Mouse (Mus musculus): ENCODE data around the gene Tysnd1. TPM values are rescaled to one million over a fixed set of nuclear protein-coding genes. Genes with fewer than 3 reads are reported as not detected.

Tysnd1 gene
- total and polyA plus RNA-seq, 2 experiments from 2014 or later: 28.5 to 76.1 TPM

DNA sequence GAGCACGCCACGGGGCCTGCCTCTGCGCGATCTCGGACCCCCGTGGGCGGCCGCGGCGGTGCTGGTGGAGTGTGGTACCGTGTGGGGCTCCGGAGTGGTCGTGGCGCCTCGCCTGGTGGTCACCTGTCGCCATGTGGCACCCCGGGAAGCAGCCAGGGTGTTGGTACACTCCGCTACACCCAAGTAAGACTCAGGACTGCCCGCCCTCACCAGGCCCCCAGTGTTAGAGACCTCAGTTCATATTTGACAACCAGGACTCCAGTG is 1.2 kb downstream of the Tysnd1 start:
- 14% methylated on average over 19 of the region's 19 CpGs for WGBS
- peaks cover 14% of the 10 kb centered on the region for H3K4me1 ChIP-seq (ENCODE audit: insufficient read depth, low read length)
- H3K4me3 ChIP-seq (ENCODE audit: low read depth, low read length): peak overlapping the region; percentile 84
- no peaks in the 10 kb centered on the region for H3K27me3 ChIP-seq (ENCODE audit: insufficient read depth, low read length)
- no peak overlapping the region for H3K27ac ChIP-seq (ENCODE audit: low read depth, low read length)
- H3K36me3 ChIP-seq (ENCODE audit: insufficient read depth, low read length): peaks cover 22% of the 10 kb centered on the region
- no peak for DNase-seq (ENCODE audit: low spot score)
- peak overlapping the region; percentile 100 for H3K4me2 ChIP-seq (ENCODE audit: low read depth, low read length, poor library complexity, severe bottlenecking)
- TF ChIP-seq CTCF (IDR thresholded peaks at IDR 0.05): no peak
- peak overlapping the region; percentile 70 for H3K9ac ChIP-seq (replicated peaks; ENCODE audit: low read length, poor library complexity, severe bottlenecking)
- no peak for ATAC-seq (ENCODE audit: low FRiP score)
- no peaks in the 10 kb centered on the region for H3K9me3 ChIP-seq (ENCODE audit: low read length)

DNA sequence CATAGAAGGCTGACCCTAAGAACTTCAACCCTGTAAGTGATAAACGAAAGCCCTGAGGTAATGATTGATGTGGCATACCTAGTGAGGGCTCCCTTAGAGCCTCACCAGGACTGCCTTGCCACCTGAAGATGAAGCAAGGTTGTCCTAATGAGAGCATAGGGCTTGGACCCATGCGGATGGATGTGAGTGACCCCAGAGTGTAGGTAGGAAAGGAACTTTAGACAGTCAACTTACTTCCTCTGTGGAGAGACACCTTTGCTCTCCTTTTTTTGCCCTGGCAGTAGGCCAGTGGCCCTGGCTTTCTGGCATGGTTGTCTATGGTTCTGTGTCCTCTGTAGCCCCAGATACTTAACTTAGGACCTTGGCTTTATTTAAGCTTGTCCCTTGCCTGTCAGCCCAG is 1.7 kb downstream of the Tysnd1 start:
- H3K27me3 ChIP-seq (ENCODE audit: insufficient read depth, low read length): no peaks in the 10 kb centered on the region
- no peak for DNase-seq (ENCODE audit: low spot score)
- no peak for TF ChIP-seq CTCF (IDR thresholded peaks at IDR 0.05)
- WGBS: 96% methylated on average over 2 of the region's 2 CpGs
- no peak overlapping the region for H3K27ac ChIP-seq (ENCODE audit: low read depth, low read length)
- no peaks in the 10 kb centered on the region for H3K9me3 ChIP-seq (ENCODE audit: low read length)
- no peak for ATAC-seq (ENCODE audit: low FRiP score)
- peaks cover 14% of the 10 kb centered on the region for H3K4me1 ChIP-seq (ENCODE audit: insufficient read depth, low read length)
- peak overlapping the region; percentile 84; the same call in 1 of the 2 replicates for H3K4me3 ChIP-seq (ENCODE audit: low read depth, low read length)
- peak overlapping the region; percentile 100 for H3K4me2 ChIP-seq (ENCODE audit: low read depth, low read length, poor library complexity, severe bottlenecking)
- peaks cover 18% of the 10 kb centered on the region for H3K36me3 ChIP-seq (ENCODE audit: insufficient read depth, low read length)
- no peak overlapping the region for H3K9ac ChIP-seq (replicated peaks; ENCODE audit: low read length, poor library complexity, severe bottlenecking)

DNA sequence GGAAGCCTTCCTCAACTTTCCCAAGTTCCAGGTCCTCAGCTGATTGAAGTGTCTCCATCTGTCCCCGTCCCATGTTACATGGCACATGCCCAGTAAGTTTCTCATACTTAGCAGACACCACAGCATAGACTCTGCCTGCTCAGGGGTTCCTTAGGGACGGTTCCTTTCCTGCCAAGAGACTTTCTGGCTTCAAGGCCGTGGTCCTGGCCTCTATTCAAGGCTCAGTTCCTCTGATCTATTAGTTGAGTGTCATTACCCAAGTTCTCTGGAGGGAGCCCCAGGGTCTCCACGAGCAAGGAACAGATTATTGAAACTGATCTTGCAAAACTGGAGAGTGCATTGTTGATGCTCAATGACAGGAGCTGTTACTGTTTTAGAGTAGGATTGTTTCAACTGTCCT is 9.3 kb downstream of the Tysnd1 start:
- H3K4me3 ChIP-seq (ENCODE audit: low read depth, low read length): no peak overlapping the region
- no peak for DNase-seq (ENCODE audit: low spot score)
- peaks cover 13% of the 10 kb centered on the region for H3K36me3 ChIP-seq (ENCODE audit: insufficient read depth, low read length)
- no peak overlapping the region for H3K9ac ChIP-seq (replicated peaks; ENCODE audit: low read length, poor library complexity, severe bottlenecking)
- no peaks in the 10 kb centered on the region for H3K27me3 ChIP-seq (ENCODE audit: insufficient read depth, low read length)
- H3K4me1 ChIP-seq (ENCODE audit: insufficient read depth, low read length): no peaks in the 10 kb centered on the region
- H3K27ac ChIP-seq (ENCODE audit: low read depth, low read length): no peak overlapping the region
- H3K4me2 ChIP-seq (ENCODE audit: low read depth, low read length, poor library complexity, severe bottlenecking): no peak overlapping the region
- no peak for TF ChIP-seq CTCF (IDR thresholded peaks at IDR 0.05)
- no peak for ATAC-seq (ENCODE audit: low FRiP score)
- H3K9me3 ChIP-seq (ENCODE audit: low read length): no peaks in the 10 kb centered on the region
- WGBS: 80% methylated on average over 4 of the region's 4 CpGs

DNA sequence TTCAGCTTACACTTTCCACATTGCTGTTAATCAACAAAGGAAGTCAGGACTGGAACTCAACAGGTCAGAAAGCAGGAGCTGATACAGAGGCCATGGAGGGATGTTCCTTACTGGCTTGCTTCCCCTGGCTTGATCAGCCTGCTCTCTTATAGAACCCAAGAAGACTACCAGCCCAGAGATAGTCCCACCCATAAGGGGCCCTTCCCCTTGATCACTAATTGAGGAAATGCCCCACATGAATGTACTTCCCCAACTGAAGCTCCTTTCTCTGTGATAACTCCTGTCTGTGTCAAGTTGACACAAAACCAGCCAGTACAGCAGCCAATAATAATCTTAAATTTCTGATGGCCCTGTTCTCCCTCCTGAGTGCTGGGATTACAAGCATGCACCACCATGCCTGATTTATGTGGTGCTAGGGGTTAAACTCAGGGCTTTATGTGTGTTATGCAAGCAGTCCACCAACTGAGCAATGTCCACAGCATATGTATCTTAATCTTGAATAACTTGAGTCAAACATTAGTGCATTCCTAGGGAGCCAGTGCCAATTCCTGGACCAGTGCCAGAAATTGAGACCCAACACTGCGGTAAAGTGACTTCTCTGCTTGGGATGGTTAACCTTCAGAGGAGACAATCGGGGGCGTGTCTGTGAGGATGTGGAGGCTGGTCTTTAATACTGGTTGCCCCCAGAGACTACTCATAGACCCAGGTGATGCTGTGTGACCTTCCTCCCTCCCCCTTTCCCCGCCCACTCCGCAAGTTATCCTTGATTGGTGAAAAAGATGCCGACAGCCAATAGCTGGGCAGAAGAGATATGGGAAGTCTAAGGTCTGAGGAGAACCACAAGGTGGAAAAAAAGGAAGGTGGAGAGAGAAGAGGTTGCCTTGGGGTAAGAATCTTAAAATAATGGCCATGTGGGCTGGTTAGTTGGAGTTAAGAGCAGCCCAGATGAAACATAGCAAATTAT is 11.4 kb downstream of the Tysnd1 start:
- ATAC-seq (ENCODE audit: low FRiP score): no peak
- no peaks in the 10 kb centered on the region for H3K27me3 ChIP-seq (ENCODE audit: insufficient read depth, low read length)
- 85% methylated on average over 6 of the region's 6 CpGs for WGBS

DNA sequence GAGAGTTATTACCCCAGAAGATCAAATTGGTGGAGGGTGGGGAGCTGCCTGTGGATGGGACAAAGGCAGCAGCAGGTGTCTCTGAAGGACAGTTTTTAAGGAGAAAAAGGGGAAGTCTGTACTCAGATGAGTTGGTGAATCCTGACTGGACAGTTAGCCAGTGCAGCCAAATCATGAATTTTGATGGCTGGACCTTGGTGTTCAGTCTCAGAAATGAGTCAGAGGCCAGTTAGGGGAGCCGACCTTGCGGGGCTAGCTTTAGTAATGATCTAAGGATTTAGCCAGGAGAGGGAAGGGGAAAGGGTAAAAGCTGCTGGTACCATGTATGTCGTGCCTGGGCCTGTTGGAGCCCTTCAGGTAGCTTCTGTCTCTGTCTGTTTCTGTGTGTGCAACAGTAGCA is 18.3 kb downstream of the Tysnd1 start:
- Histone ChIP-seq H3K36me3 (ENCODE audit: insufficient read depth, low read length) (no peaks in the 10 kb centered on the region), H3K4me1 (ENCODE audit: insufficient read depth, low read length) (no peaks in the 10 kb centered on the region), H3K9ac (replicated peaks; ENCODE audit: low read length, poor library complexity, severe bottlenecking) (no peak overlapping the region), H3K27ac (ENCODE audit: low read depth, low read length) (no peak overlapping the region), H3K27me3 (ENCODE audit: insufficient read depth, low read length) (0 out of 2 replicates have a peak, but pooled peaks cover 2% of the 10 kb centered on the region), H3K4me3 (ENCODE audit: low read depth, low read length) (no peak overlapping the region), H3K4me2 (ENCODE audit: low read depth, low read length, poor library complexity, severe bottlenecking) (no peak overlapping the region), H3K9me3 (ENCODE audit: low read length) (no peaks in the 10 kb centered on the region)
- TF ChIP-seq CTCF (IDR thresholded peaks at IDR 0.05): no peak
- 76% methylated on average over 3 of the region's 3 CpGs for WGBS
- ATAC-seq (ENCODE audit: low FRiP score) (no peak), DNase-seq (ENCODE audit: low spot score) (no peak)

More for the DNA sequence above, 11.4 kb downstream of the Tysnd1 start:
- Histone ChIP-seq H3K4me3 (ENCODE audit: low read depth, low read length) (no peak overlapping the region), H3K9ac (replicated peaks; ENCODE audit: low read length, poor library complexity, severe bottlenecking) (no peak overlapping the region), H3K4me1 (ENCODE audit: insufficient read depth, low read length) (no peaks in the 10 kb centered on the region), H3K36me3 (ENCODE audit: insufficient read depth, low read length) (peaks cover 13% of the 10 kb centered on the region), H3K27ac (ENCODE audit: low read depth, low read length) (no peak overlapping the region), H3K4me2 (ENCODE audit: low read depth, low read length, poor library complexity, severe bottlenecking) (no peak overlapping the region), H3K9me3 (ENCODE audit: low read length) (no peaks in the 10 kb centered on the region)
- no peak for TF ChIP-seq CTCF (IDR thresholded peaks at IDR 0.05)
- no peak for DNase-seq (ENCODE audit: low spot score)

DNA sequence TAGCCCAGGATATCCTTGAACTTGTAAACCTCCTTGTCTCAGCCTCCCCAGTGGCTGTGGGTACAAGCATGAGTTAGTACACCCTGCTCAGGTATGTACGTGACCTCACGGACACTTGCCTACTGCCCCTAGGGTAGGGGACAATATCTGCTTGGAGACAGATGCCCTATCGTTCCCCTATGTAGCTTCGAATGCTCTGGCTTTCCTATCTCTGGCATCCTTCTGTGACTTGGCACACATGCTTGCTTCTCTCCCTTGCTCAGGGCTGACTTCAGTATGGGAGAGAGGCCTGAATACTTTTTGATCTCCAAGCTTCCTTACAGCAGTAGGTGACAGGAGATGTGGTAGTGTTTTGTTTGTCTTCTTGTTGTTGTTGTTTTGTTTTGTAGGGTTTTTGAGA is 18.8 kb downstream of the Tysnd1 start:
- no peak for TF ChIP-seq CTCF (IDR thresholded peaks at IDR 0.05)
- 0 out of 2 replicates have a peak, but pooled peaks cover 2% of the 10 kb centered on the region for H3K27me3 ChIP-seq (ENCODE audit: insufficient read depth, low read length)
- 96% methylated on average over 4 of the region's 4 CpGs for WGBS
- no peaks in the 10 kb centered on the region for H3K36me3 ChIP-seq (ENCODE audit: insufficient read depth, low read length)
- H3K27ac ChIP-seq (ENCODE audit: low read depth, low read length): no peak overlapping the region
- H3K4me2 ChIP-seq (ENCODE audit: low read depth, low read length, poor library complexity, severe bottlenecking): no peak overlapping the region
- H3K4me3 ChIP-seq (ENCODE audit: low read depth, low read length): no peak overlapping the region
- H3K4me1 ChIP-seq (ENCODE audit: insufficient read depth, low read length): no peaks in the 10 kb centered on the region
- ATAC-seq (ENCODE audit: low FRiP score) (no peak), DNase-seq (ENCODE audit: low spot score) (no peak)
- H3K9ac ChIP-seq (replicated peaks; ENCODE audit: low read length, poor library complexity, severe bottlenecking): no peak overlapping the region
- H3K9me3 ChIP-seq (ENCODE audit: low read length): no peaks in the 10 kb centered on the region

All from midbrain, postnatal 0 days (tissue).